Comparison of ENCODE assay signal across 13 mouse cellular contexts in the genomic region with DNA sequence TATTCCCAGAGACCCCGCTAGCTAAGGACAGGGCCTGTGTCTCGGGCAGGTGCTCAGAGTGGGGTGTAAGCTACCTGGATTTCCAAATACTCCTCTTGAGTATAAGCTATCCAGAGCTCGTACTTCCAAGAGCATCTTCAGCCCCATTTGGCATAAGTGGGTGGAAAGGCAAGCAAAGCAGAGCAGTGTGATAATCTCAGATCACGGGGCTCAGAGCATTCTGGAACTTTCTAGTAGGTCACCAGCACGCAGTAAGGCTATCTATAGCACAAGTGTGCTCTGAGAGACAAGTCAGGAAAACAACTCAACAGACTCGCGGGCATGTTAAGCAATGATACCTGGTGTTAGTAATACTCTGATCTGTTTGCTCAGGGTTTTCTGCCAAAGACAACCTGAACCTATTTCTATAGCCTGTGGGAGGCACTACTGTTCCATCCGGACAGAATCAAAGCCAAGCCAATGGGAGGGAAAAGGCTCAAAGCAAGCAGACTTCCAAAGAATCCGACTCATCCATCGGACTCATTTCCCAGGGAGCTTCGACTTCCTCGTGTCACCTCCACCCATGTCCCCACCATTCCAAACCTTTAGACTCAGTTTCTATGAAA. TPM values are rescaled to one million over a fixed set of nuclear protein-coding genes. Genes with fewer than 3 reads are reported as not detected.
DNase-seq lines count a peak whose midpoint lies in the region; ATAC-seq and TF ChIP-seq lines count a peak whose summit lies in the region.
"Had no signal": no experiment of that assay in that cellular context is flagged by ENCODE, and none has a peak within 500 bp of the region (broad histone marks: within the 10 kb centered on the region; RNA-seq: fewer than 3 reads in every experiment).

No protein-coding gene starts in this region.

- H3K36me3 ChIP-seq in forebrain, postnatal 0 days (ENCODE audit: insufficient read depth): no peaks in the 10 kb centered on the region
- H3K36me3 ChIP-seq in forebrain, embryonic 12.5 days (replicated peaks): no peaks in the 10 kb centered on the region
- no peaks in the 10 kb centered on the region for H3K36me3 ChIP-seq in E14TG2a.4 (ENCODE audit: insufficient read depth, low read length)
- no peaks in the 10 kb centered on the region for H3K36me3 ChIP-seq in limb, embryonic 10.5 days
- H3K36me3 ChIP-seq: hindbrain, embryonic 13.5 days; liver, embryonic 13.5 days; midbrain, embryonic 10.5 days had no signal

- TF ChIP-seq CTCF in forebrain, postnatal 0 days (IDR thresholded peaks at IDR 0.05; ENCODE audit: low read depth): peak; percentile 48
- peak; percentile 32 for TF ChIP-seq CTCF in left cerebral cortex, adult 2 months (IDR thresholded peaks at IDR 0.05)
- peak; percentile 14; the same call in 1 of the 2 replicates for TF ChIP-seq CTCF in E14TG2a.4 (conservative IDR thresholded peaks at IDR 0.05; ENCODE audit: low read length)

- no peak overlapping the region for H3K9ac ChIP-seq in forebrain, postnatal 0 days
- H3K9ac ChIP-seq in forebrain, embryonic 12.5 days: no peak overlapping the region
- H3K9ac ChIP-seq: hindbrain, embryonic 13.5 days; liver, embryonic 13.5 days had no signal

- no peak for ATAC-seq in forebrain, postnatal 0 days
- no peak for ATAC-seq in forebrain, embryonic 12.5 days (ENCODE audit: low FRiP score)
- ATAC-seq in megakaryocyte progenitor cell, adult 5-6 weeks (replicated peaks; ENCODE audit: poor library complexity): no peak

- no peak overlapping the region for H3K27ac ChIP-seq in forebrain, postnatal 0 days (ENCODE audit: low read depth, low read length)
- H3K27ac ChIP-seq in forebrain, embryonic 12.5 days: no peak overlapping the region
- H3K27ac ChIP-seq in left cerebral cortex, adult 2 months: no peak overlapping the region
- no peak overlapping the region for H3K27ac ChIP-seq in limb, embryonic 10.5 days
- H3K27ac ChIP-seq: hindbrain, embryonic 13.5 days; liver, embryonic 13.5 days; midbrain, embryonic 10.5 days had no signal

- H3K4me3 ChIP-seq in forebrain, postnatal 0 days (ENCODE audit: low read depth, low read length): no peak overlapping the region
- no peak overlapping the region for H3K4me3 ChIP-seq in forebrain, embryonic 12.5 days (replicated peaks)
- no peak overlapping the region for H3K4me3 ChIP-seq in left cerebral cortex, adult 2 months
- no peak overlapping the region for H3K4me3 ChIP-seq in E14TG2a.4 (replicated peaks; ENCODE audit: low read length)
- H3K4me3 ChIP-seq in limb, embryonic 10.5 days: no peak overlapping the region
- H3K4me3 ChIP-seq: hindbrain, embryonic 13.5 days; liver, embryonic 13.5 days; midbrain, embryonic 10.5 days had no signal

- WGBS in forebrain, postnatal 0 days: 72% methylated on average over 12 of the region's 12 CpGs
- WGBS in forebrain, embryonic 12.5 days: 75% methylated on average over 12 of the region's 12 CpGs
- WGBS in limb, embryonic 10.5 days: 80% methylated on average over 12 of the region's 12 CpGs

- H3K9me3 ChIP-seq in forebrain, postnatal 0 days (ENCODE audit: low read length): no peaks in the 10 kb centered on the region
- H3K9me3 ChIP-seq in forebrain, embryonic 12.5 days: no peaks in the 10 kb centered on the region
- no peaks in the 10 kb centered on the region for H3K9me3 ChIP-seq in E14TG2a.4 (ENCODE audit: low read length)
- no peaks in the 10 kb centered on the region for H3K9me3 ChIP-seq in limb, embryonic 10.5 days (replicated peaks)
- H3K9me3 ChIP-seq: hindbrain, embryonic 13.5 days; liver, embryonic 13.5 days; midbrain, embryonic 10.5 days had no signal

- H3K27me3 ChIP-seq in forebrain, postnatal 0 days (ENCODE audit: insufficient read depth, low read length): no peaks in the 10 kb centered on the region
- H3K27me3 ChIP-seq in forebrain, embryonic 12.5 days: 0 out of 2 replicates have a peak, but pooled peaks cover 2% of the 10 kb centered on the region
- H3K27me3 ChIP-seq in E14TG2a.4 (ENCODE audit: insufficient read depth, low read length): peaks cover 35% of the 10 kb centered on the region
- no peaks in the 10 kb centered on the region for H3K27me3 ChIP-seq in limb, embryonic 10.5 days (ENCODE audit: low read depth, poor library complexity, severe bottlenecking)
- H3K27me3 ChIP-seq: hindbrain, embryonic 13.5 days had no signal

- H3K4me1 ChIP-seq in forebrain, postnatal 0 days (ENCODE audit: insufficient read depth): no peaks in the 10 kb centered on the region
- H3K4me1 ChIP-seq in forebrain, embryonic 12.5 days: no peaks in the 10 kb centered on the region
- peaks cover 10% of the 10 kb centered on the region for H3K4me1 ChIP-seq in E14TG2a.4 (replicated peaks; ENCODE audit: low read depth, low read length)
- H3K4me1 ChIP-seq in limb, embryonic 10.5 days: peaks cover 11% of the 10 kb centered on the region; the same call in 1 of the 2 replicates
- H3K4me1 ChIP-seq: hindbrain, embryonic 13.5 days; liver, embryonic 13.5 days had no signal

- no peak for DNase-seq in forebrain, postnatal 0 days
- no peak for DNase-seq in left cerebral cortex, adult 2 months (ENCODE audit: extremely low spot score in 1 of 2, low spot score in 2 of 2)
- DNase-seq in left cerebral cortex, postnatal 4 days: no peak
- peak; percentile 61 for DNase-seq in brain, adult 2 months (ENCODE audit: low read depth, low spot score)
- no peak for DNase-seq in limb, embryonic 10.5 days (ENCODE audit: low spot score)
- DNase-seq: kidney, postnatal 10 days; layer of hippocampus, postnatal 36 days; liver, embryonic 13.5 days had no signal

- intact Hi-C loops in left cerebral cortex, adult 2 months (cut with DNase I): no loop called here
- intact Hi-C loops in left cerebral cortex, postnatal 4 days (cut with DNase I): loop anchor here (5.0 kb wide), 1 partner anchor 138 kb away; no protein-coding TSS in a partner anchor

- no peak overlapping the region for H3K4me2 ChIP-seq in forebrain, postnatal 0 days (ENCODE audit: low read depth)
- H3K4me2 ChIP-seq in forebrain, embryonic 12.5 days: no peak overlapping the region
- H3K4me2 ChIP-seq: hindbrain, embryonic 13.5 days; liver, embryonic 13.5 days had no signal

RNA-seq across cellular contexts. Expression of a gene that starts 27.9 kb away (rescaled TPM):
- total RNA-seq in forebrain, postnatal 0 days (2014; rRNA removed): 6.0 and 6.2 TPM in 2 replicates
- 6.8 and 7.5 TPM in 2 replicates for polyA plus RNA-seq in forebrain, postnatal 0 days (2015; fragmentation: Nextera tagmentation; extraction: Ambion mirVana)
- polyA plus RNA-seq in forebrain, embryonic 12.5 days (2016; fragmentation: Nextera tagmentation; extraction: Ambion mirVana): 11.4 and 12.1 TPM in 2 replicates
- total RNA-seq in left cerebral cortex, adult 2 months (2021): 10 to 100 TPM; 15.6 to 16.8 TPM
- total RNA-seq in left cerebral cortex, postnatal 4 days (2021): 10 to 100 TPM; 17.2 to 18.4 TPM
- not detected in 2 replicates for total RNA-seq in megakaryocyte progenitor cell, adult 5-6 weeks (2015)
- not detected in 2 replicates for total RNA-seq in megakaryocyte progenitor cell, adult 5-6 weeks (2017)
- polyA plus RNA-seq in limb, embryonic 10.5 days (2016; fragmentation: Nextera tagmentation; extraction: Ambion mirVana): 8.9 and 9.9 TPM in 2 replicates

RNA-seq across cellular contexts. Expression of a gene that starts 37.3 kb away (rescaled TPM):
- total RNA-seq in forebrain, postnatal 0 days (2014; rRNA removed): 91.7 and 98.7 TPM in 2 replicates
- polyA plus RNA-seq in forebrain, postnatal 0 days (2015; fragmentation: Nextera tagmentation; extraction: Ambion mirVana): 6.5 and 12.2 TPM in 2 replicates
- polyA plus RNA-seq in forebrain, embryonic 12.5 days (2016; fragmentation: Nextera tagmentation; extraction: Ambion mirVana): 14.2 and 17.8 TPM in 2 replicates
- 100 to 1,000 TPM; 162 to 164 TPM for total RNA-seq in left cerebral cortex, adult 2 months (2021)
- 100 to 1,000 TPM; 185 to 199 TPM for total RNA-seq in left cerebral cortex, postnatal 4 days (2021)
- total RNA-seq in megakaryocyte progenitor cell, adult 5-6 weeks (2015): 2.4 and 3.1 TPM in 2 replicates
- total RNA-seq in megakaryocyte progenitor cell, adult 5-6 weeks (2017): 1.7 and 2.3 TPM in 2 replicates
- polyA plus RNA-seq in limb, embryonic 10.5 days (2016; fragmentation: Nextera tagmentation; extraction: Ambion mirVana): 9.0 and 9.3 TPM in 2 replicates

Comparison
In these comparisons a context has a peak if more than half of its experiments do, and no peak if none do; other contexts are left out.
1. RNA of a gene that starts 37.3 kb away (total RNA-seq): 185 to 199 TPM in left cerebral cortex, postnatal 4 days, 162 to 164 TPM in left cerebral cortex, adult 2 months and 91.7 to 98.7 TPM in forebrain, postnatal 0 days; 1.7 to 3.1 TPM in megakaryocyte progenitor cell, adult 5-6 weeks; every median in the first group is over 10 times any median in the second.
2. Peak in every context shown above with its lines, with median percentiles within 50 percentile points of each other: CTCF ChIP-seq.